Mouse (Mus musculus): ENCODE measurements around the gene Olfr689. TPM values are rescaled to one million over a fixed set of nuclear protein-coding genes. Genes with fewer than 3 reads are reported as not detected.

Gene Olfr689
- polyA plus RNA-seq, 1 experiment = not detected

DNA sequence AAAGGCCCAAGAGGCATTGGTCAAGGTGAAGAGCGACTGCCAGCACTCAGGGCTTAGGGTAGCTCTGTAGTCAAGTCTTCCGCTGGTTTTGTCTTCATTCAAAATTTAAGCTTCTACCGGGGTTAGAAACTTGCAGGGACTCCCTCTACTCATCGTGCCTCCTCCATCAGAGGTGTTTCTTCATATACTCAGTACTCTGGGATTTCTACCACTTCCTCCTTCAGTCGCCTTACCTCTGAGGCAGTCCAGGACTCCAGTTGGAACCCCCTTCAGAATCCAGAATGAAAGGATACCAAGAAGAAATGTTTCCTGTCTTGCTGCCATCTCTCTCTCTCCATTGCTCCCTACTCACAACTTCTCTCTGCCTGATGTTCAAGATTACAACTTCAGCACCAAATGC, 56.3 kb downstream of the Olfr689 start:
- no peaks in the 10 kb centered on the region for H3K79me3 ChIP-seq (ENCODE audit: low read depth)
- H3K36me3 ChIP-seq (ENCODE audit: control insufficient read depth, insufficient read depth) = no peaks in the 10 kb centered on the region
- no peaks in the 10 kb centered on the region for H3K27me3 ChIP-seq (ENCODE audit: control insufficient read depth, insufficient read depth, insufficient read length)
- H3ac ChIP-seq (ENCODE audit: control insufficient read depth, insufficient read length, low read depth) = no peak overlapping the region
- H3K79me2 ChIP-seq (ENCODE audit: control insufficient read depth, insufficient read depth) = no peaks in the 10 kb centered on the region
- H3K4me3 ChIP-seq (ENCODE audit: insufficient read depth, poor library complexity, severe bottlenecking) = no peak overlapping the region
- TF ChIP-seq MAX (IDR thresholded peaks at IDR 0.05) (no peak), FOSL1 (IDR thresholded peaks at IDR 0.05; ENCODE audit: insufficient read depth, low read length, poor library complexity, severe bottlenecking) (no peak)

DNA sequence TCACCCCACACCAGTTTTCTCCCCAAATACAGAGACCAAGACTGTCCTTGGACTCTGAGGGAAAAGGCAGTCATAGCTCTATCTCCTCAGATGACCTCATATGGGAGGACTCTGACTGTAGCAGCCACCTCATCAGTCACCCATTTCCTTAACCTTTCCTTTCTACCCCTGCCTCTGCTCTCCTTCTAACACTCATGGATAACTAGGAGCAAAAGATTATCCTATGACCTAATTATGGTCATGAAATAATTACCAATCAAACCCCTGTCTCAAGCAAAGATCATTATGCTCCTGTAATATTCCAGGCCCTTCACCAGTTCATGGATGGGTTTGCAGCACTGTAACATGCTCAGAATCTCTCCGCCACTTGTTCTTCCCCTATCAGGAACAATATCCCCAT, 57.0 kb downstream of the Olfr689 start, which contains the start of gene Olfr692:
Olfr692 (plus strand) TSS at position 301 of the 400 bp plus-strand sequence.
- Histone ChIP-seq H3K79me2 (ENCODE audit: control insufficient read depth, insufficient read depth) (no peaks in the 10 kb centered on the region), H3K27me3 (ENCODE audit: control insufficient read depth, insufficient read depth, insufficient read length) (no peaks in the 10 kb centered on the region), H3K36me3 (ENCODE audit: control insufficient read depth, insufficient read depth) (no peaks in the 10 kb centered on the region), H3ac (ENCODE audit: control insufficient read depth, insufficient read length, low read depth) (no peak within 1 kb of the TSS), H3K4me3 (ENCODE audit: insufficient read depth, poor library complexity, severe bottlenecking) (no peak within 1 kb of the TSS), H3K79me3 (ENCODE audit: low read depth) (no peaks in the 10 kb centered on the region)
- TF ChIP-seq MYOG (IDR thresholded peaks at IDR 0.05; ENCODE audit: control insufficient read depth, extremely low read depth, insufficient read length) = no peak
- TF ChIP-seq CTCF (IDR thresholded peaks at IDR 0.05; ENCODE audit: control insufficient read depth, insufficient read depth, insufficient read length) = no peak
- TF ChIP-seq CEBPB (IDR thresholded peaks at IDR 0.05; ENCODE audit: low read depth) = no peak
- no peak for TF ChIP-seq MAX (IDR thresholded peaks at IDR 0.05)
- TF ChIP-seq USF1 (IDR thresholded peaks at IDR 0.05; ENCODE audit: low read depth) = no peak
- TF ChIP-seq FOSL1 (IDR thresholded peaks at IDR 0.05; ENCODE audit: insufficient read depth, low read length, poor library complexity, severe bottlenecking) = no peak
- no peak for TF ChIP-seq MYOD1 (IDR thresholded peaks at IDR 0.05; ENCODE audit: control insufficient read depth, insufficient read length, low read depth)

DNA sequence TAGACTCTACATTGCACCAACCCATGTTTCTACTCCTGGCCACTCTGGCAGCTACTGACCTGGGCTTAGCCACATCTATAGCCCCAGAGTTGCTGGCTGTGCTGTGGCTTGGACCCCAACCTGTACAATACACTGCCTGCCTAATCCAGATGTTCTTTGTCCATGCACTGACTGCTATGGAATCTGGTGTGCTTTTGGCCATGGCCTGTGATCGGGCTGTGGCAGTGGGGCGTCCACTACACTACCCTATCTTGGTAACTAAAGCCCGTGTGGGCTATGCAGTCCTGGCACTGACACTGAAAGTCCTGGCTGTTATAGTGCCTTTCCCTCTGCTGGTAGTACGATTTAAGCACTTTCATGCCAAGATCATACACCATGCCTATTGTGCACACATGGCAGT, 57.6 kb downstream of the Olfr689 start:
- Histone ChIP-seq H3K36me3 (ENCODE audit: control insufficient read depth, insufficient read depth) (peaks cover 1% of the 10 kb centered on the region), H3K79me3 (ENCODE audit: low read depth) (no peaks in the 10 kb centered on the region), H3K4me3 (ENCODE audit: insufficient read depth, poor library complexity, severe bottlenecking) (no peak overlapping the region), H3K79me2 (ENCODE audit: control insufficient read depth, insufficient read depth) (no peaks in the 10 kb centered on the region), H3K27me3 (ENCODE audit: control insufficient read depth, insufficient read depth, insufficient read length) (no peaks in the 10 kb centered on the region), H3ac (ENCODE audit: control insufficient read depth, insufficient read length, low read depth) (no peak overlapping the region)
- TF ChIP-seq FOSL1 (IDR thresholded peaks at IDR 0.05; ENCODE audit: insufficient read depth, low read length, poor library complexity, severe bottlenecking) (no peak), USF1 (IDR thresholded peaks at IDR 0.05; ENCODE audit: low read depth) (no peak), MYOD1 (IDR thresholded peaks at IDR 0.05; ENCODE audit: control insufficient read depth, insufficient read length, low read depth) (no peak), CTCF (IDR thresholded peaks at IDR 0.05; ENCODE audit: control insufficient read depth, insufficient read depth, insufficient read length) (no peak), CEBPB (IDR thresholded peaks at IDR 0.05; ENCODE audit: low read depth) (no peak), MYOG (IDR thresholded peaks at IDR 0.05; ENCODE audit: control insufficient read depth, extremely low read depth, insufficient read length) (no peak), MAX (IDR thresholded peaks at IDR 0.05) (no peak)

Other genes starting within 250 kb of the Olfr689 start
- not detected for gene Olfr678, start 246.7 kb upstream of the Olfr689 start, polyA plus RNA-seq (2012; fragmentation: generic; extraction: Trizol)
- gene Olfr679, start 230.0 kb upstream of the Olfr689 start, polyA plus RNA-seq (2012; fragmentation: generic; extraction: Trizol) = not detected
- gene Olfr680-ps1, start 218.3 kb upstream of the Olfr689 start, polyA plus RNA-seq (2012; fragmentation: generic; extraction: Trizol) = not detected
- gene Olfr681, start 194.3 kb upstream of the Olfr689 start, polyA plus RNA-seq (2012; fragmentation: generic; extraction: Trizol) = not detected
- not detected for gene Olfr683, start 164.2 kb upstream of the Olfr689 start, polyA plus RNA-seq (2012; fragmentation: generic; extraction: Trizol)
- gene Olfr684, start 147.5 kb upstream of the Olfr689 start, polyA plus RNA-seq (2012; fragmentation: generic; extraction: Trizol) = not detected
- gene Olfr685, start 125.2 kb upstream of the Olfr689 start, polyA plus RNA-seq (2012; fragmentation: generic; extraction: Trizol) = not detected
- gene Olfr686, start 103.7 kb upstream of the Olfr689 start, polyA plus RNA-seq (2012; fragmentation: generic; extraction: Trizol) = not detected
- gene Olfr688, start 23.1 kb upstream of the Olfr689 start, polyA plus RNA-seq (2012; fragmentation: generic; extraction: Trizol) = not detected
- not detected for gene Olfr690, start 22.9 kb downstream of the Olfr689 start, polyA plus RNA-seq (2012; fragmentation: generic; extraction: Trizol)
- not detected for gene Olfr691, start 31.1 kb downstream of the Olfr689 start, polyA plus RNA-seq (2012; fragmentation: generic; extraction: Trizol)
- gene Olfr692, start 57.1 kb downstream of the Olfr689 start, polyA plus RNA-seq (2012; fragmentation: generic; extraction: Trizol) = not detected
- gene Gm5901, start 63.9 kb downstream of the Olfr689 start, polyA plus RNA-seq (2012; fragmentation: generic; extraction: Trizol) = not detected
- gene Fam160a2, start 88.9 kb downstream of the Olfr689 start, polyA plus RNA-seq (2012; fragmentation: generic; extraction: Trizol) = 16.0 TPM
- not detected for gene Cnga4, start 93.4 kb downstream of the Olfr689 start, polyA plus RNA-seq (2012; fragmentation: generic; extraction: Trizol)
- not detected for gene Cckbr, start 114.6 kb downstream of the Olfr689 start, polyA plus RNA-seq (2012; fragmentation: generic; extraction: Trizol)
- gene Cavin3, start 171.1 kb downstream of the Olfr689 start, polyA plus RNA-seq (2012; fragmentation: generic; extraction: Trizol) = 83.7 TPM
- 27.9 TPM for gene Smpd1, start 243.2 kb downstream of the Olfr689 start, polyA plus RNA-seq (2012; fragmentation: generic; extraction: Trizol)

All from C2C12 (cell line).